Mouse (Mus musculus) embryonic facial prominence, embryonic 15.5 days (tissue): ENCODE measurements around the gene Tfip11. TPM values are rescaled to one million over a fixed set of nuclear protein-coding genes. Genes with fewer than 3 reads are reported as not detected.

Experiments used
- ATAC-seq: fragments of 200-750 bp; cut with Nextera tagmentation; 2 replicates; pipeline ENCODE4 v1.8.0; 2017; ENCODE audit warnings: low read depth, moderate TSS enrichment; ENCODE audit not compliant: insufficient number of reproducible peaks, low FRiP score, low TSS enrichment
- H3K27ac ChIP-seq: fragments of 300-500 bp; sonication (generic); replicated peaks from 2 replicates; pipeline ENCODE4 v1.5.1; 2015; ENCODE audit warnings: mild to moderate bottlenecking, inconsistent platforms
- H3K27me3 ChIP-seq: fragments of 300-500 bp; sonication (generic); 2 replicates; pipeline ENCODE4 v1.6.1; 2015; ENCODE audit warnings: inconsistent platforms
- H3K36me3 ChIP-seq: fragments of 300-500 bp; sonication (generic); 2 replicates; pipeline ENCODE4 v1.6.1; 2015; ENCODE audit warnings: mild to moderate bottlenecking, inconsistent platforms
- H3K4me1 ChIP-seq: fragments of 300-500 bp; sonication (generic); 2 replicates; pipeline ENCODE4 v1.6.1; 2015; ENCODE audit warnings: inconsistent platforms
- H3K4me2 ChIP-seq: fragments of 300-500 bp; sonication (generic); replicated peaks from 2 replicates; pipeline ENCODE4 v1.6.1; 2015; ENCODE audit warnings: mild to moderate bottlenecking, inconsistent platforms
- H3K4me3 ChIP-seq: fragments of 300-500 bp; sonication (generic); replicated peaks from 2 replicates; pipeline ENCODE4 v1.5.1; 2015; ENCODE audit warnings: mild to moderate bottlenecking, inconsistent platforms
- H3K9ac ChIP-seq: fragments of 300-500 bp; sonication (generic); 2 replicates; pipeline ENCODE4 v1.6.1; 2015; ENCODE audit warnings: inconsistent platforms
- H3K9me3 ChIP-seq: fragments of 300-500 bp; sonication (generic); replicated peaks from 2 replicates; pipeline ENCODE4 v1.6.1; 2016; ENCODE audit warnings: inconsistent platforms
- WGBS: fragments of 180-500 bp; shearing (Covaris S2); methylation state at CpG from one replicate; pipeline ENCODE4 v1.1.7; 2015; 5-methylcytosine and 5-hydroxymethylcytosine counted together
- polyA plus RNA-seq: library from polyadenylated mRNA; unstranded; fragments of >200 nt; fragmentation: Nextera tagmentation; extraction: Ambion mirVana; gene quantifications from 2 replicates; pipeline ENCODE4 v1.2.1, GENCODE M21; 2015

Gene Tfip11
- polyA plus RNA-seq, 1 experiment from 2014 or later = 31.1 TPM

- 92% methylated on average over 13 of the region's 13 CpGs for WGBS
- H3K36me3 ChIP-seq = peaks cover 87% of the 10 kb centered on the region
Observed at GRCm38 (mm10) chr5:112369326-112369725, 43.2 kb downstream of the Tfip11 start.

GRCm38 (mm10) chr5:112370236-112370813 lies 44.2 kb downstream of the Tfip11 start:
- H3K27me3 ChIP-seq = no peaks in the 10 kb centered on the region
- H3K36me3 ChIP-seq = peaks cover 87% of the 10 kb centered on the region
- H3K4me3 ChIP-seq = no peak overlapping the region
- H3K4me2 ChIP-seq = no peak overlapping the region
- no peak for ATAC-seq
- no peaks in the 10 kb centered on the region for H3K9me3 ChIP-seq
- WGBS = 93% methylated on average over 12 of the region's 12 CpGs
- H3K27ac ChIP-seq = no peak overlapping the region
- H3K9ac ChIP-seq = no peak overlapping the region
- no peaks in the 10 kb centered on the region for H3K4me1 ChIP-seq

More at GRCm38 (mm10) chr5:112369326-112369725, 43.2 kb downstream of the Tfip11 start:
- Histone ChIP-seq H3K4me2 (no peak overlapping the region), H3K9ac (no peak overlapping the region), H3K27ac (no peak overlapping the region), H3K9me3 (no peaks in the 10 kb centered on the region), H3K27me3 (no peaks in the 10 kb centered on the region), H3K4me1 (no peaks in the 10 kb centered on the region), H3K4me3 (no peak overlapping the region)
- no peak for ATAC-seq

GRCm38 (mm10) chr5:112371933-112372332 lies 45.8 kb downstream of the Tfip11 start:
- no peaks in the 10 kb centered on the region for H3K4me1 ChIP-seq
- ATAC-seq = no peak
- H3K9me3 ChIP-seq = no peaks in the 10 kb centered on the region
- 58% methylated on average over 7 of the region's 7 CpGs for WGBS
- H3K27ac ChIP-seq = no peak overlapping the region
- H3K4me2 ChIP-seq = no peak overlapping the region
- no peaks in the 10 kb centered on the region for H3K27me3 ChIP-seq
- H3K9ac ChIP-seq = no peak overlapping the region
- H3K36me3 ChIP-seq = peaks cover 87% of the 10 kb centered on the region
- H3K4me3 ChIP-seq = no peak overlapping the region

DNA sequence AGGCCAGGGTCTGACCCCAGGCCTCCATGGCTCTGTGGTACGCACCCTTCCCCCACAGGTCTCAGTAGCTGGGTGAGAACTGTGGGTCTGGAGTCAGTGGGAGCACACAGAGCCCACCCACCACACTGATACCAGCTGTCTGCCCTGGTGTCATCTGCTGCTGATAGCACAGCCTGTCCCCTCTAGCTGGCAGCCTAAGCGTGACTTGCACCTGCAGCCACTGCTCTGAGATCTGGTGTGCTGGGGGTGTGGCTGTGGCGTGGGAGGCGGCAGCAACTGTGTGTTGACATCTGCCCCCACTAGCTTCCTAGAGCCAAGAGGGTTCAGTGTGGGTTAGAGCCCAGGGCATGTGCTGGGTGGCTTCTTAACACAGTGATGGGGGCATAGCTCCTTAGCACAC lies 50.0 kb downstream of the Tfip11 start:
- H3K36me3 ChIP-seq = peaks cover 72% of the 10 kb centered on the region
- 92% methylated on average over 4 of the region's 4 CpGs for WGBS
- no peaks in the 10 kb centered on the region for H3K27me3 ChIP-seq
- H3K9me3 ChIP-seq = no peaks in the 10 kb centered on the region
- H3K27ac ChIP-seq = no peak overlapping the region
- H3K4me2 ChIP-seq = no peak overlapping the region
- H3K4me3 ChIP-seq = no peak overlapping the region
- H3K9ac ChIP-seq = no peak overlapping the region
- H3K4me1 ChIP-seq = no peaks in the 10 kb centered on the region
- no peak for ATAC-seq

DNA sequence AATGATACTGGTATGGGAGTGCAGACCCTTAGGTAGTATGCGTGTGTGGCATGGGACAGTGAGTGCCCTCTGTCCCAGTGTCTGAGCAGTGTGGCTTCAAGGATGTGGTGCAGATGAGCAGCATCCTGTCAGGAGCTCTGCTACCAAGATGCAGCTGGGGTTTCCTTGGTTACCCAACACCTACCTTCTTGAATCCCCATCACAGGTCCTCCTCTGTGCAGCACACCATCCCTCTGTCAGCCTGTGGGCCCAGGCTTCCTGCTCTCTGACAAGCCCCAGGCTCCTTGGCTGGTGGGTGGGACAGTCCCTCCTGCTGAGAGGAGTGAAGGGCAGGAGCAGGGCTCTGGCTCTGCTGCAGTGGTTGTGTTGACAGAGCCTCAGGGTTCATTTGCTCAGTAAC lies 51.2 kb downstream of the Tfip11 start:
- Histone ChIP-seq H3K9me3 (no peaks in the 10 kb centered on the region), H3K27ac (no peak overlapping the region), H3K4me2 (no peak overlapping the region), H3K27me3 (no peaks in the 10 kb centered on the region), H3K9ac (no peak overlapping the region), H3K36me3 (peaks cover 60% of the 10 kb centered on the region), H3K4me1 (peaks cover 5% of the 10 kb centered on the region), H3K4me3 (no peak overlapping the region)
- 90% methylated on average over 1 of the region's 1 CpGs for WGBS
- no peak for ATAC-seq

- H3K27me3 ChIP-seq = no peaks in the 10 kb centered on the region
- no peak for ATAC-seq
- no peak overlapping the region for H3K4me3 ChIP-seq
- no peak overlapping the region for H3K9ac ChIP-seq
- H3K36me3 ChIP-seq = peaks cover 50% of the 10 kb centered on the region
- peaks cover 15% of the 10 kb centered on the region for H3K4me1 ChIP-seq
- no peak overlapping the region for H3K4me2 ChIP-seq
- 69% methylated on average over 6 of the region's 6 CpGs for WGBS
- no peak overlapping the region for H3K27ac ChIP-seq
- H3K9me3 ChIP-seq = no peaks in the 10 kb centered on the region
Observed at GRCm38 (mm10) chr5:112378716-112379115, 52.6 kb downstream of the Tfip11 start.

DNA sequence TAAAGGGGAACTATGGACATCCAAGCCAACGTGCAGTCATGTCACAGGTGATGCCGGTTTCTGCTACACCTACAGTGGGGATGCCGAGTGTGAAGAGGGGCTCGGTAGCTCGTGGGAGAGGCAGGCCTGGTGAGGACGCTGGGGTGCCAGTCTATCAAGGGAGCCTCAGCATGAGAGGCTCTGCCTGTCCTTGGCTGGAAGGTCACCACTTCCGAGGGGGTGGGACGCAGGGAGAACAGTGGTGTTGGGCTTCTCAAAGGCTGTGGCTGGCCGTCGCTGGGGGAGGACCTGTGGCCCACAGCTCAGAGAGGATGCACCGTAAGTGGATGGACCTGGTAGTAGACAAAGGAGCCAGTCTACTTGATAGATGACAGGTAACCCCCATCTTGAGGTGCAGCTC lies 55.0 kb downstream of the Tfip11 start:
- Histone ChIP-seq H3K4me1 (peaks cover 15% of the 10 kb centered on the region), H3K27me3 (no peaks in the 10 kb centered on the region), H3K9ac (no peak overlapping the region), H3K36me3 (peaks cover 28% of the 10 kb centered on the region), H3K4me2 (no peak overlapping the region), H3K9me3 (no peaks in the 10 kb centered on the region), H3K4me3 (no peak overlapping the region), H3K27ac (no peak overlapping the region)
- WGBS = 83% methylated on average over 11 of the region's 11 CpGs
- no peak for ATAC-seq

DNA sequence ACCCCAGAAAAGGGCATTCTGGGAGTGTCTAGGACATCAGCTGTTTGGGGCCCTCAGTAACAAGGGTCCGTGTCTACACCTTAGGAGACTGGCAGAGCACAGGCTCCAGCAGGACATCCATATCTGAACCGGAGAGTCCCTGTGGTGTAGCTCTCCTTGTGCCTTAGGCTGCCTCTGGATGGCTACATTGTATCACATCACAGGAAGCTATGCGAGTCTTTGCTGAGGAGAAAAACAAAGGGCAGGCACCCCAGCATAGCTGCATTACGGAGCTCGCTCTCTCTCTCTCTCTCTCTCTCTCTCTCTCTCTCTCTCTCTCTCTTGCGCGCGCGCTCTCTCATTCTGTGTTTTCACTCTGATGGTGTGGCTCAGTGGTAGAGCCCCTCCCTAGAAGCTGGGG lies 55.9 kb downstream of the Tfip11 start:
- peaks cover 24% of the 10 kb centered on the region for H3K36me3 ChIP-seq
- WGBS = 65% methylated on average over 9 of the region's 9 CpGs
- H3K4me1 ChIP-seq = peaks cover 15% of the 10 kb centered on the region
- H3K4me2 ChIP-seq = no peak overlapping the region
- no peak overlapping the region for H3K9ac ChIP-seq
- H3K4me3 ChIP-seq = no peak overlapping the region
- ATAC-seq = no peak
- no peaks in the 10 kb centered on the region for H3K27me3 ChIP-seq
- peak overlapping the region; percentile 87 for H3K27ac ChIP-seq
- H3K9me3 ChIP-seq = no peaks in the 10 kb centered on the region

DNA sequence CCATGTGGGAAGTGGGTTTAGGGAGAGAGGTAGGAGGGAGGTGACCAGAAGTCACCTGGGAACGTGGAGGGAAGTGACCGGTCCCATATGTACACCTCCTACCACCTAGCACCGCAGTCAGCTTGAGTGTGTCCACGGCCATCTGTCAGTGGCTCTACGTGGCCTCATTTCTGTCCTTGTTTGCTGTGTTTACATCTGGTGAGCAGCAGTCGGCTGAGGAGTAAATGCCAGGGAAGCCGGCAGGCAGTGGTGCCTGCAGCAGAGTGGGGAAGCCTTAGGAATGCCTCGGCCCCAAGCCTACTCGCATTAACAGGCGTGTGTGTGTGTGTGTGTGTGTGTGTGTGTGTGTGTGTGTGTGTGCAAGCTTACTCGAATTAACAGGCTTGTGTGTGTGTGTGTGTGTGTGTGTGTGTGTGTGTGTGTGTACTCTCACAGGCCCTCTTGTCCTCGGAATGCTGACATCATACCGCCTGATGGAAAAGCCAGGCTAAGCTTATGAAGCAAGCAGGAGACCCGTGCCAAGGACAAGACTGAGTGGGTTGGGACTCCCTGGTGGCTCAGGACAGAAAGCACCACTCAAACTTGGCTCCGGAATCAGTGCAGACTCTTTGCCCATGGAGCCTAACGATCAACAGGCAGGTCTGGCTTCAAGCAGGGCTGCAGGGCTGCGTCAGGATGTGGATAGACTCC lies 56.6 kb downstream of the Tfip11 start:
- Histone ChIP-seq H3K27me3 (no peaks in the 10 kb centered on the region), H3K4me2 (no peak overlapping the region), H3K4me1 (peaks cover 15% of the 10 kb centered on the region), H3K9me3 (no peaks in the 10 kb centered on the region), H3K4me3 (no peak overlapping the region), H3K36me3 (peaks cover 17% of the 10 kb centered on the region), H3K27ac (peak overlapping the region; percentile 87), H3K9ac (no peak overlapping the region)
- 32% methylated on average over 17 of the region's 17 CpGs for WGBS
- peak; percentile 71 for ATAC-seq

GRCm38 (mm10) chr5:112384805-112385472 lies 58.8 kb downstream of the Tfip11 start:
- WGBS = 82% methylated on average over 13 of the region's 13 CpGs
- Histone ChIP-seq H3K4me1 (peaks cover 15% of the 10 kb centered on the region), H3K36me3 (no peaks in the 10 kb centered on the region), H3K9me3 (no peaks in the 10 kb centered on the region), H3K9ac (no peak overlapping the region), H3K4me3 (no peak overlapping the region), H3K4me2 (no peak overlapping the region), H3K27ac (no peak overlapping the region), H3K27me3 (no peaks in the 10 kb centered on the region)
- ATAC-seq = no peak

- Histone ChIP-seq H3K27me3 (no peaks in the 10 kb centered on the region), H3K4me1 (peaks cover 15% of the 10 kb centered on the region), H3K36me3 (no peaks in the 10 kb centered on the region), H3K9me3 (no peaks in the 10 kb centered on the region), H3K4me3 (no peak overlapping the region), H3K4me2 (no peak overlapping the region), H3K9ac (no peak overlapping the region), H3K27ac (no peak overlapping the region)
- WGBS = 72% methylated on average over 2 of the region's 2 CpGs
- no peak; the same call in 1 of the 2 replicates for ATAC-seq
Observed at GRCm38 (mm10) chr5:112385973-112386372, 59.8 kb downstream of the Tfip11 start.
